Mouse (Mus musculus): ENCODE measurements around the gene Serpina1e. TPM values are rescaled to one million over a fixed set of nuclear protein-coding genes. Genes with fewer than 3 reads are reported as not detected.
"Not testable (repeated sequence)": the region's sequence is repeated elsewhere in the genome, so short reads cannot be mapped to it uniquely, and the experiment has no call there.

The Serpina1e gene
- total RNA-seq, 2 experiments from 2014 or later = not detected

DNA sequence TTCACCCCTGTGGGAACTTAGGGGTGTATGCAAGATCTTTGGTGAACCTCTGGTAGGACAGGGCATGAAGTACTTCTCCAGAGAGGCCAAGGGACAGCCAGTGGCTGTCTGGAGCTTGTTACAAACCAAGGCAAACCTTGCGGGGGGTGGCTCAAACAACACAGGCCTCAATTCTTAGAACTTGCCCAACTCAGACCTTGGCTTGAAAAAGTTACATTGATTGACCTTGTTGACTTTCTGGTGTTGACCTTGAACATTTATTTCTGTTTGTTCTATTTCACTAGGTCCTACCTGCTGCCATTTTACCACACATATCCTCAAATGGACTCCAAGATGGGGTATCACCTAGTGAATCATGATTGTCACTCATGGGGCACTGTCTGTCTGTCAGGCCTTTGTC, 2.9 kb upstream of the Serpina1e start:
- no peak overlapping the region for H3K4me3 ChIP-seq
- no peak for DNase-seq (ENCODE audit: extremely low spot score in 1 of 2, low spot score in 2 of 2)
- no peak for TF ChIP-seq CTCF (IDR thresholded peaks at IDR 0.05)
- H3K27ac ChIP-seq = no peak overlapping the region
- intact Hi-C loops (cut with DNase I) = no loop called here

GRCm38 (mm10) chr12:103956555-103956954, 2.2 kb downstream of the Serpina1e start:
- DNase-seq (ENCODE audit: extremely low spot score in 1 of 2, low spot score in 2 of 2); H3K27ac ChIP-seq; H3K4me3 ChIP-seq; intact Hi-C loops (cut with DNase I): not testable (repeated sequence)

GRCm38 (mm10) chr12:103952972-103953371, 5.8 kb downstream of the Serpina1e start:
- H3K4me3 ChIP-seq; DNase-seq (ENCODE audit: extremely low spot score in 1 of 2, low spot score in 2 of 2); intact Hi-C loops (cut with DNase I); H3K27ac ChIP-seq: not testable (repeated sequence)

GRCm38 (mm10) chr12:103946243-103946642, 12.5 kb downstream of the Serpina1e start:
- TF ChIP-seq CTCF (IDR thresholded peaks at IDR 0.05) = no peak
- Histone ChIP-seq H3K4me3 (no peak overlapping the region), H3K27ac (no peak overlapping the region)
- intact Hi-C loops (cut with DNase I) = no loop called here
- no peak for DNase-seq (ENCODE audit: extremely low spot score in 1 of 2, low spot score in 2 of 2)

DNA sequence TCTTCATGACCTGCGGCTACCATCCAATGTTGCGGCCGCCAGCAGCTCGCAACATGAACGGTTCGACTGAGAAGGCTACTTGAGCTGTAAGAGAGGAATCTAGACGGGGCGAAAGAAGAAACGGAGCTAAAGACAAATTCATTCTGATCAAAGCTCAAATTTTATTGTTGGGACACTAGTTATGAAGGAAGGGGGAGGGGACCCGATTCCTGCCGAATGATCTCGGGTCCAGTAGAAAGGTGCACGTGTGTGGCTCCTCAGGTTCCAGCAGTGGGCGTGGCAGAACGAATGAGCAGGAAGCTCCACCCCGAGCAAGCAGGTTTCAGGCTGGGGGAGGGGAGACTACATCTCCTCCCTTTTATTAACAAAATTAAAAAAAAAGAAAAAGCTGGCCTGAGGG, 49.6 kb downstream of the Serpina1e start:
- H3K27ac ChIP-seq; H3K4me3 ChIP-seq; intact Hi-C loops (cut with DNase I); DNase-seq (ENCODE audit: extremely low spot score in 1 of 2, low spot score in 2 of 2): not testable (repeated sequence)

- H3K27ac ChIP-seq; intact Hi-C loops (cut with DNase I); DNase-seq (ENCODE audit: extremely low spot score in 1 of 2, low spot score in 2 of 2); H3K4me3 ChIP-seq: not testable (repeated sequence)
Observed at GRCm38 (mm10) chr12:103907746-103908145, 51.0 kb downstream of the Serpina1e start.

DNA sequence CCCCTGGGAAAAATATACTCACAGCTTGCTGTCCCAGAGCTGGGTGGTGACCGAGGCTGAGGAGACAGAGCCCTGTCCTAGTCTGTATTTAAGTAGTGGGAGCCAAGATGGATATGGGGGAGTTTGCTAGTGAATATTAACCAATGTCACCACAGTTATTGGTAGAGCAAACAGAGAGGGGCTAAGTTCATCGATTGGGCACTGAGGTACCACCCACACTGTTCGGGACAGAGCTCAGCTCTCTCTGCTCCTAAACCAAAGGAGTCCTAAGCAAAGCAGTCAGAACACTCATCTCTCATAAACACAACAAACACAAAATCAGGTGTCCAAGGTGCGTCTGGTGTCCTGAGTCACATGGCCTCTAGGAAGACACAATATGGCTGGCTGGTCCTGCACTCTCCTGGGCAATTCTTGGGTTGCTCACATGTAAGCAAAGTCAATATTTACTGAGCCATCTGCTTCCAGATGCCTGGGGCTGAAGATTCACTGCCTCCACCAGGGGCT, 53.9 kb downstream of the Serpina1e start, which contains the start of gene Serpina1c:
Gene Serpina1c (minus strand): TSS at position 51 of the 504 bp plus-strand sequence.
- intact Hi-C loops (cut with DNase I); DNase-seq (ENCODE audit: extremely low spot score in 1 of 2, low spot score in 2 of 2): not testable (repeated sequence)

DNA sequence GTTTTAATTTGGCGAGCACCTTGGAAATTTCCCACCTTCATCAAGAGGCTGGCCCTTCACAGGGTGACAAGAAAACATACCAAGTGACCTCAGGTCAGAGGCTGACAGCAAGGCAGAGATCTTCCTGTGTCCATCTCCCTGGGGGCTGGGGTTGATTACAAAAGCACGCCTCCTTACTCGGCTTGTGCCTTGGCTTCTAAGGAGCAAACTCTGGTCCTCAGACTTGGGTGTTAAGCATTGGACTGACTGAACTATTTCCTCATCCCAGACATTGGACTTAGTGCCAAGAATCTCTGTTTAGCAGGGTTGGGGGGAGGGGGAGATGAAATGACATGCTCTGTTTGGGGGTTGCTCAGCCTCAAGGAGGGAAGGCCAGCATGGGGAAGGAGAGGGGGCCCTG, 56.8 kb downstream of the Serpina1e start:
- DNase-seq (ENCODE audit: extremely low spot score in 1 of 2, low spot score in 2 of 2); H3K27ac ChIP-seq; intact Hi-C loops (cut with DNase I): not testable (repeated sequence)

More for the DNA sequence above, 53.9 kb downstream of the Serpina1e start, which contains the start of gene Serpina1c:
- not testable (repeated sequence) for H3K27ac ChIP-seq, H3K4me3 ChIP-seq

More for the DNA sequence above, 56.8 kb downstream of the Serpina1e start:
- H3K4me3 ChIP-seq = not testable (repeated sequence)

Other genes starting within 250 kb of the Serpina1e start
- not detected for gene Serpina1d, start 185.4 kb downstream of the Serpina1e start, total RNA-seq (2021)
- gene Serpina1b, start 128.6 kb downstream of the Serpina1e start, total RNA-seq (2021) = not detected
- not detected for gene Serpina1a, start 95.4 kb downstream of the Serpina1e start, total RNA-seq (2021)
- not detected for gene Serpina1c, start 54.1 kb downstream of the Serpina1e start, total RNA-seq (2021)
- gene Serpina11, start 31.0 kb upstream of the Serpina1e start, total RNA-seq (2021) = not detected
- gene Serpina9, start 54.8 kb upstream of the Serpina1e start, total RNA-seq (2021) = 1 to 10 TPM; 1.0 to 3.7 TPM
- gene Serpina12, start 85.5 kb upstream of the Serpina1e start, total RNA-seq (2021) = not detected
- gene Serpina5, start 142.1 kb upstream of the Serpina1e start, total RNA-seq (2021) = not detected
- gene Serpina3a, start 153.7 kb upstream of the Serpina1e start, total RNA-seq (2021) = not detected
- not detected for gene Serpina3b, start 169.0 kb upstream of the Serpina1e start, total RNA-seq (2021)
- not detected for gene Serpina3c, start 194.9 kb upstream of the Serpina1e start, total RNA-seq (2021)